Mouse (Mus musculus): ENCODE data around the gene Ogfr. TPM values are rescaled to one million over a fixed set of nuclear protein-coding genes. Genes with fewer than 3 reads are reported as not detected.

Ogfr gene
- polyA plus RNA-seq, 1 experiment from 2014 or later = 96.6 TPM

- Histone ChIP-seq H3K36me3 (no peaks in the 10 kb centered on the region), H3K9me3 (replicated peaks) (no peaks in the 10 kb centered on the region), H3K4me1 (no peaks in the 10 kb centered on the region), H3K4me3 (no peak overlapping the region), H3K4me2 (replicated peaks) (no peak overlapping the region), H3K27me3 (no peaks in the 10 kb centered on the region), H3K9ac (no peak overlapping the region), H3K27ac (no peak overlapping the region)
- no peak for ATAC-seq (ENCODE audit: low FRiP score)
- WGBS = 71% methylated on average over 2 of the region's 2 CpGs
These were observed 22.8 kb downstream of the Ogfr start for GRCm38 (mm10) chr2:180611882-180612281.

- H3K9ac ChIP-seq = peak overlapping the region; percentile 43
- 2% methylated on average over 96 of the region's 112 CpGs for WGBS
- H3K9me3 ChIP-seq (replicated peaks) = peaks cover 15% of the 10 kb centered on the region
- H3K36me3 ChIP-seq = no peaks in the 10 kb centered on the region
- peaks cover 45% of the 10 kb centered on the region for H3K27me3 ChIP-seq
- 0 out of 2 replicates have a peak, but pooled peaks have one; percentile 35 for ATAC-seq (ENCODE audit: low FRiP score)
- peak overlapping the region; percentile 49 for H3K4me2 ChIP-seq (replicated peaks)
- H3K4me1 ChIP-seq = peaks cover 5% of the 10 kb centered on the region; the same call in 1 of the 2 replicates
- peak overlapping the region; percentile 35 for H3K4me3 ChIP-seq
- no peak overlapping the region for H3K27ac ChIP-seq
These were observed 52.8 kb downstream of the Ogfr start for GRCm38 (mm10) chr2:180641576-180642554.

- Histone ChIP-seq H3K27ac (no peak within 1 kb of the TSS), H3K4me1 (peaks cover 5% of the 10 kb centered on the region; the same call in 1 of the 2 replicates), H3K27me3 (peaks cover 47% of the 10 kb centered on the region), H3K4me3 (peak within 1 kb of the TSS; percentile 35), H3K36me3 (no peaks in the 10 kb centered on the region), H3K9ac (peak within 1 kb of the TSS; percentile 43), H3K9me3 (replicated peaks) (peaks cover 15% of the 10 kb centered on the region), H3K4me2 (replicated peaks) (peak within 1 kb of the TSS; percentile 49)
- no peak for ATAC-seq (ENCODE audit: low FRiP score)
- 4% methylated on average over 24 of the region's 56 CpGs for WGBS
These were observed 53.7 kb downstream of the Ogfr start, which contains the start of gene Tcfl5 for GRCm38 (mm10) chr2:180642555-180643260. Tcfl5 (minus strand) TSS chr2:180642708.

GRCm38 (mm10) chr2:180643626-180644025 is 54.6 kb downstream of the Ogfr start:
- Histone ChIP-seq H3K9me3 (replicated peaks) (peaks cover 15% of the 10 kb centered on the region), H3K4me2 (replicated peaks) (no peak overlapping the region), H3K27ac (no peak overlapping the region), H3K27me3 (peaks cover 47% of the 10 kb centered on the region), H3K36me3 (no peaks in the 10 kb centered on the region), H3K4me3 (no peak overlapping the region), H3K4me1 (peaks cover 5% of the 10 kb centered on the region; the same call in 1 of the 2 replicates), H3K9ac (no peak overlapping the region)
- ATAC-seq (ENCODE audit: low FRiP score) = no peak

Other genes starting within 250 kb of the Ogfr start
- 3.2 and 3.4 TPM in 2 replicates for gene Slco4a1, start 133.0 kb upstream of the Ogfr start, polyA plus RNA-seq (2016; fragmentation: Nextera tagmentation; extraction: Ambion mirVana)
- 0.40 and 0.43 TPM in 2 replicates for gene Ntsr1, start 89.3 kb upstream of the Ogfr start, polyA plus RNA-seq (2016; fragmentation: Nextera tagmentation; extraction: Ambion mirVana)
- 41.7 and 43.3 TPM in 2 replicates for gene Mrgbp, start 7.9 kb upstream of the Ogfr start, polyA plus RNA-seq (2016; fragmentation: Nextera tagmentation; extraction: Ambion mirVana)
- 171 and 195 TPM in 2 replicates for gene Col9a3, start 8.5 kb downstream of the Ogfr start, polyA plus RNA-seq (2016; fragmentation: Nextera tagmentation; extraction: Ambion mirVana)
- gene Tcfl5, start 53.5 kb downstream of the Ogfr start, polyA plus RNA-seq (2016; fragmentation: Nextera tagmentation; extraction: Ambion mirVana) = 0.30 and 0.44 TPM in 2 replicates
- gene Dido1, start 120.8 kb downstream of the Ogfr start, polyA plus RNA-seq (2016; fragmentation: Nextera tagmentation; extraction: Ambion mirVana) = 37.2 and 42.1 TPM in 2 replicates
- gene Gid8, start 120.9 kb downstream of the Ogfr start, polyA plus RNA-seq (2016; fragmentation: Nextera tagmentation; extraction: Ambion mirVana) = 54.8 and 57.3 TPM in 2 replicates
- 0.53 and 0.80 TPM in 2 replicates for gene Slc17a9, start 136.0 kb downstream of the Ogfr start, polyA plus RNA-seq (2016; fragmentation: Nextera tagmentation; extraction: Ambion mirVana)
- gene Bhlhe23, start 187.7 kb downstream of the Ogfr start, polyA plus RNA-seq (2016; fragmentation: Nextera tagmentation; extraction: Ambion mirVana) = 2.3 and 3.3 TPM in 2 replicates